Mouse (Mus musculus) right cerebral cortex, postnatal 10 days (tissue): ENCODE data around the gene Ssx2ip.

Source experiments
- DNase-seq, 2 experiments: peaks; one replicate each; pipeline ENCODE4 v3.0.0; 2021; ENCODE audit warnings: low spot score in 2 of 2

The Ssx2ip gene

DNA sequence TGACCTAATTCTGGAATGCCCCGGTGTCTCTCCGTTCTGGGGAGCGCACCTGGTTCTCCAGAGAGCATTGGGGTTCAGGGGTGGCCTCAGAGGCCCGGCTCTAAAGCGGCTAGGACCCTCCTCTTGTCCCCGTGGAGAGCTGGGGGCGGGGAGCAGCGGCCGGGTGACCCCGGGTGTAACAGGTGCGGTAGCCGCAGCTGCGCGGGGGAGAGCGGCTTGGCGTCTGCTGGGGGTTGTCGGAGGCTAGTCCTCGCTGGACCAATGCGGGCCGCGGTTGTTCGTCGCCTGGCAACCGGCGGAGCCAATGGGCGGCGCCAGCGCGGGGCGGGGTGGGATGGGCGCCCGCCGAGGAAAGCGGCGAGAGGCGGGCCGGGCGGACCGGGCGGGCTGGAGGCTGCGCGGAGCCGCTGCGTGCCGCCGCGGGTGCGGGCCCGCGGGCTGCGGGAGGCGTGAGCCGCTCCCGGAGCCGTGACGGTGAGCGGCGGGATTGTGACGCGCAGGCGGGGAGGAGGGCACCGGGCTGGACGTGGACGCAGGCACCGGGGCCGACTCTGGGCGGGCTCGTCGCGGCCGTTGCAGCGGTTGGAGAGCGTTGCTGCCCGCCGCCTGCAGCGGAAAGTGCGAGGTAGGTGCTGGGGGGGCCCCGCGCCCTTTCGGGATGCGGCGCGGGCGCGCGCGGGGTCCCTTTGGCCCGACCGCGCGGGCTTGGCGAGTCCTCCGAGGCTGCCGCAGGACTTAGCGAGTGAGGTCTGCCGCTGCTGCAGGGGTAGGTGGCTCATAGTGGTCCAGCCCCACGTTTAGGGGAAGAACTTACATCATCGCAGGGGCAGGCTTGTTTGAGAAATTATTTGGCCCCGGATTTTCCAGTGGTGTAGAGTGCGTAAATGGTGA is at the start of gene Ssx2ip:
Ssx2ip (plus strand) TSS at position 332 of the 891 bp plus-strand sequence.
- peak; percentile 97 to 98 for DNase-seq

DNA sequence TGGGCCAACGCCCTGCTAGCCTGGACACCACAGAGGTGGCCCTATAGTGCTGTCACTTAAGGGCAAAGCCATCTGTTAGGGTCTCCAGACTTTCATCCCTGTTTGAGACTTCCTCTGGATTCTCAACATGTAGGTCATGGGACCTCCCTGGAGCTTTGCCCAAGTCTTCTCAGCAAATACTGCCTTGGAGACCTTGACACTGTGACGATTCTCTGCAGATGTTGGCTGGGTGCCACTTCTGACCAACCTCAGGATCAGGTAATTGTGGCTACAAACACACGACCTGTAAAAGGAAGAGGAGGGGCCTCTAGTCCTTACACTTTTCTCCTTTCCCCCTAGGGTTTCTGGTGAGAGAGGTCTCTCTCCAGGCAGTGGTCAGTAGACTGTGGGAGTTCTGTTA is 49.3 kb upstream of the Ssx2ip start:
- DNase-seq: no peak

DNA sequence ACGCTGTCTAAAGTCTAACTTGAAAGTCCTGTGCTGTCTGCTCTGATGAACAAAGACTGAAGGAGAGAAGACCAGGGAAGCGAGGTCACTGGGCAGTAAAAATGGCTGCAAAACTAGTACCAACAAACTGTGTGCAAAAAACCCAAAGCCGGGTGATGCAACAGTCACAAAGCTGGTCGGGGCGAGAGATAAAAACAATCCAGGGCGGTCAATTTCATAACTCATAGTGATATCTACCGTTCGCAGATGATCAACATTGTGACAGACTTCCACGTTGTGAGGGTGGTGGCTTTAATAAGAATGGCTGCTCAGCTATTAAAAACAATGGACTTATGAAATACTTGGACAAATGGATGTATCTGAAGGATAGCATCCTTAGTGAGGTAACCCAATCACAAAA is 39.0 kb upstream of the Ssx2ip start:
- DNase-seq: peak in 1 of 2 experiments; percentile 1

DNA sequence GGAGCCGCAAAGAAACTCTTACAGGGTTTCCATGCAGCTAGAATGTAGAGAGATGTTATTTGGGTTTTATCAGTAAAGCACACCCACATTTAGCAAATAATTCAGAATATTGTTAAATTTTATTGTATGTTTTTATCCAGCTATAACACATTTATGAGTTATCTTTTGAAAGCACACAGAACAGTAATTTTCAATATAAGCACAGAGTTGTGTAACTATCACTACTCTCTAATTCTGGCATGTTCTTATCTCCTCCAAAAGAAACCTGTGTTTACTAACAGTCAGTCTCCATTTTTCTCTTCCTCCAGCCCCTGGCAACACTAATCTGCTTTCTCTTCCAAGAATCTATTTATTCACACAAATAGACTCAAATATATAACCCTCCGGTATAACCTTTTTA is 37.4 kb upstream of the Ssx2ip start:
- DNase-seq: no peak

DNA sequence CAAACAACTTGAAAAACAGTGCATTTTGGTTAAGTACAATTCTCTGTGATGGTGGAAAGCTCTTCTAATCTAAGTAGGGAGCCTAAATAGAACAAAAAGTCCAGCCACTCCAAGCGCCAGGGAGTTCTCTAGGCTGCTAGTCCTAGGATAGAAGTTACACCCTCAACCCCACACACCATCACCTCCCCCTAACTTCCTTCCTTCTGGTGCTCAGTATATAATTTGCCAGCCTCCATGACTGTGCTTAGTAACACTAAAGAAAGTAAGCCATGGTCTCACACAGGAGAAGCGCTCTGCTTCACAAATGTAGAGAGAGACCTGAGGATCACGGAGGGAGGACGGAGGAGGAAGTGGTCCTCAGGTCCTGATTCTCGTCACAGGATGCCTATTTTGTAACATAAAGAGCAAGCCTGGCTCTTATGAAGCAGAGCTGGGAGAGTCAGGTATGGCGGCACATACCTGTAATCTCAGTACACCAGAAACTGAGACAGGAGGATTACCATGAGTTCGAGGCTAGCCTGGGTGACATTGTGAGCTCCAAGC is 33.8 kb upstream of the Ssx2ip start:
- DNase-seq: peak in 1 of 2 experiments; percentile 9

DNA sequence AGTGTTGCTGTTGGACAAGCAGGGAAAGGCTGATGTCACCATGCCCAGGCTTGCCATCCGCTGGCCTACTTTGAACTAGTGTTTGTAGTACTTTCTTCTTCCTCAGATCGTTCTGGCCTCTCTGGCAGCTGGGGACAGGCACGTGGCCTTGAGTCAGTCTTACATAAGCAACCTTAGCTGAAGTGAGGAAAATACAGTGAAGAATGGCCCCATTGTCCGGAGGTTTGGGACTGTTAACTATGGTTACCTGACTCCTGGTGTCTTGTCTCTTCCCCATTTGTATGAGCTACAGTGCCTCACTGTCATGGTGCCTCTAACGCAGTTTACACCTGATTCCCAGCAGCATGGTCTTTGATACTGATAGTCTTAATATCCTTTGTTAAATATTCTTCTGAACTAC is 33.2 kb upstream of the Ssx2ip start:
- peak in 1 of 2 experiments; percentile 12 for DNase-seq

DNA sequence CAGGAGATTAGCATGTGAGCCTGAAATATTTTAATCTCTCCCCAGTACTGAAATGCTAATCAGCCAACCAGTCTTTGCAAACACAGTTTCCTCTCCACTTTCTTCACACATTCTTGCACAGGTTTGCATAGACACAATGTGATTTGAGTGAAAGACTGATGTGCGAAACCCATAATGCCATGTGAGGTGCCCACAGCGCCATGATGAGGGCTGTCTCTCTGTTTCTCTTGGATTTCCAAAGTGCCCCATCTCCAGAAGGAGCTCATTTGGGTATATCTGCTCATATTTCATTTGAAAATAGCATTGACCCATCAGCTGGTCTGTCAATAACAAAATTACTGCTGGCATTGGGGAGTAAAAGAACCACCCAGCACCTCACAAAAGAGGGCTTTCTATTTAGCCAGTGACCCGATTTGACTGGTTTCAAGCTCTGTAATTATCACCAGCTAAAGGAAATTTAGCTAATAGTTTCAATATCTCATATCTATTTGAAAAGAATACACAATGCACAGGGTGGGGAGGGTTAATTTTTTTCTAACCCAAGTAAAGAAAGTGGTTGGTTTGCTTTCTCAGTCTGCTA is 29.8 kb upstream of the Ssx2ip start:
- peak in 1 of 2 experiments; percentile 6 for DNase-seq

DNA sequence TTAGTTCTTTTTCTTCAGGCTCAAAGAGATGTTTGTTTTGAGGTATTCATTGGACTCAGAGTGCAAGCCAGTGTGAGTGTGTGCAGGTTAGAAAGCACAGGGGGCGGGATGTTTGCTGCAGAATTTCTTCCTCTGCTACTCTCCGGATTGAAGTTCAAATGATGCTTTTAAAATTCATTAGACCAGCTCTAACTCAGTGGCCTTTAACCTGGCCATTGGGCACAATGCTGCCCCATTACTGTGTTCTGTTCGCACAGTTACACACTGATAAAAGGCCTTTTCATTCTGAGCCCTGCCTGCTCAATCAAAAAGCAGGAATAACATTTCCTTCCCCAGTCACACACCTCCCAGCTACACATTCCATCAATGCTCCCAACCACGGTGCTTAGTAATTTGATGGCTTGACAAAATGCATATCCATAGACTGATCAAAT is 29.2 kb upstream of the Ssx2ip start:
- peak in 1 of 2 experiments; percentile 39 for DNase-seq

DNA sequence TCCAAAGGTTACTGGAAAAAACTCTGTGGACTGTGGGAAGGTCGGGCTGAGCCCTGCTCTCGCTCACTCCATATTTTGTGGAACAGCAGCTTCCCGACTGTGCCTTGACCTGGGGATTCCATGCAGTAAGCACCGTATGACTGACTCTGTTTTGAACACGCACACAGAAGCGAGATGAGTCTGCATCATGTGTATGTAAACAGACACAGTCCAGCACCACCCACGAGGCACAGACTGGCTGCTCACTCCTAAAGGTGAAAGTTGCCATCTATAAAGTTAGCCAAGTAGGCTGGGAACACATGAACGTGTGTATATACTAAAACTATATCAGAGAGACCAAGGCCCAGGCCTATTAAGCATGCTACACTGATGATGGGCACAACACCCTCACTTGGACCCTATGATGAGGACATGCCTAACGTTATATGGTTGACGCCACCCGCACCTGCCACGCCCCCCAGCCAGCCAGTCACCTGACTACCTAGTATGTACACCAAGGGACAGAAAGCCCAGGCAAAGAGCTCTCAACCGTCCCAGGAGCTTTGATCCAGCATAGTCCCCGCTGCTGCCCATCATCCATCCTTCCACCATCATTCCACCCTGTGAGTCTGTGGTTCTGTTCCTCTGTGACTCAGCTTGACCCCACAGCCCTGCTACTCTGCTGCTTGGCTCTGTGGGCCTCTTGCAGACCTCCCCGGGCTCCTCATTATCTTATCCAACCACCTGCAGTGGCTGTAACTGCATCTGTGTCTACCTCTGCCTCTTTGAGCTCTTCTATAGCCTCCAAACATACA is 27.9 kb upstream of the Ssx2ip start:
- DNase-seq: peak in 1 of 2 experiments; percentile 21

DNA sequence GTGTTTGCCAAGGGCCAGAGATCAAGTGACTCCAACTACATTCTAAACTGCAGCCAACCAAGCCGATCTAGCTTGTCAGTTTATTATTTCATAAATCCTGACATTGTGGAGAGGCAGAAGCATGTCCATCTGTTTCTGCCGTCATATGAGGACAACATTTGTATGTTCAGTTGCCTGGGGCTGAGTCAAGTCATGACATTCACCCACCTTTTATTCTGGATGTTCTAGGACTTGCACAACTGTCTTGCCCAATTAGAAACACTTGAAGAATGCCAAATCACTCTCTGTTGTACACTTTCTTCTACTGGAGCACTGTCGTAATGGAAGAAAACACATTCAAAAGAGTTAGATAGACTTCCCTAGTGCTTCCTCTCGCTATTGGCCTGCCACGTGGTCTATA is 27.2 kb upstream of the Ssx2ip start:
- no peak for DNase-seq

DNA sequence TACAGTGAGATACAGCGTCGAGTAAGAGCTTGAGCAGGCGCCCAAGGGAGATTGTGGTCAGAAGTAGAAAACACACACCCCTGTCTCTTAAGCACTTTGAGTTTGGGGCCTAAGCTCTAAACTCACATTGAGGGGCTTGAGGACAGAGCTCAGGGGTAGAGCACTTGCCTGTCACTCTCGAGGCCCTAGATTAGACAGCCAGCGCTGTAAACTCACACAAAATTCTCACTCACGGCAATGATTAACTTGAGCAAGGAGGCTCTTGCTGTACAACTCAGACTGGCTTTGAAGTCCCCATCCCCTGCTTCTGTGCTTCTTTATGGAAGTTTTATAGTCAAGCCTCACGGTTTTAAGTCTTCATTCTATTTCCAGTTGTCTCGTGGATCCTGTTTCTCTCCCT is 25.7 kb upstream of the Ssx2ip start:
- peak in 1 of 2 experiments; percentile 13 for DNase-seq

DNA sequence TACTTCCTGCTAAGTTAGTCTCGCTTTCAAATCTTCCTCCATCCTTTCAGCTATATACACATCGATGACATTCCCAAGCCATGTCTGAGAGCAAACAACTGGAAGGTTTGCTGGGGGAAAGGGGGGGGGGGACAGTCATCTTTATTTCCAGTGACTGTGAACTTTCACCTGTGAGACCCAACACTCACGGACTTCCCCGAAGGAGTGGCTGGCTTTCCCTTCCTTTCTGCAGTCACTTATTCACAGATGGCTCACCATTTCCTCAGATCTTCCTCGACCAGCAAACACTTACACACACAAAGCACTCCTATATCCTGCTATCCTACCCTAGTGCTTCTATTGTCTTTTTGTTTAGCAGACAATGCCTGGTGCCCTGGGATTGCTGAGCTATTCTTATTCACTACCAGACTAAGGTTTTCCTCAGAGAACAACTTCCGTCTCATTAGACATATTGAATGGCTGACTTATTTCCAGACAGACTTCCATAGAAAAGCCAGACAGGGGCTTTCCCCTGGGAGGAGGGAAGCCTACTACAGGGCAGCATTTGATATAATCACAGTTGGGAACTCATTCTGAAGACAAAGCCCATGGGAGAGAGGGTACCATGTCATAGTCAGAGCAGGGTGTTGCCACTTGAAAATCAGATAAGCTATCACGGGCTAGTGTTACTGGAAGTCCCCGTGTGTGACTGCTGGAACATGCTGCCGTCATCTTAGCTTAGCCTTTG is 24.5 kb upstream of the Ssx2ip start:
- DNase-seq: peak in 1 of 2 experiments; percentile 19

DNA sequence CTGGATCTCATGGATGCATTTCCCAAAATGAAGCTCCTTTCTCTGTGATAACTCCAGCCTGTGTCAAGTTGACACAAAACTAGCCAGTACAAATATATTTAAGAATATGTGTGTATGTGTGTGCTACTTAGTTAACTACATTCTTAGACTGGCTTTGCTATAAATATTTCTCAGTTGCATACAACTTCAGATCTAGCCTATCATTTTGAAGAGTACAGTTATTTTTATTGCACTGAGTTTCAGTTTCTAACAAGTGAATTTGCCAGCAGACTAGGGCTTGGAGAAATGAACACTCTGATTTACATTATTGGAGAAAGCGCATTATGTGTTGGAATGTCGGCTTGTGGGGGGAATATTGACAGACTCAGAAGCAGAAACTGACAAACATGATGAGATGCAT is 23.6 kb upstream of the Ssx2ip start:
- DNase-seq: no peak

DNA sequence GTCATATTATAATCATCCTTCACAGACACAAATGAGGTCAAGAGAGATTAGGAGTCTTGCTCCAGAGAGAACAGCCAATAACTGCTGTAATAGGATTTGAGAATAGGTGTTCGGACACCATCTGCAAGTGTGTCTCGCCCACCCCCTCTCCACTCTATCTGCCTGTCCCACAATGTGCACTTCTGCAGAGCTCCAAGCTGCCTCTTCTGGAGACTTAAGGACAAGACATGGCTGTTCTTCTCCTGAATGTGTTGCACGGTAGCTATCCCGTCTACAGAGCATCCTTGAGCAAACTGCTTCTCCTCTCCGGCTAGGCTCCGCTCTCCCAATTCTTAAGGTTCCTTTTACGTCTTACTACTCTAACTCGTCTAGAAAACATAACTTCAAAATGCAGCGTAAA is 23.0 kb upstream of the Ssx2ip start:
- DNase-seq: peak in 1 of 2 experiments; percentile 41

DNA sequence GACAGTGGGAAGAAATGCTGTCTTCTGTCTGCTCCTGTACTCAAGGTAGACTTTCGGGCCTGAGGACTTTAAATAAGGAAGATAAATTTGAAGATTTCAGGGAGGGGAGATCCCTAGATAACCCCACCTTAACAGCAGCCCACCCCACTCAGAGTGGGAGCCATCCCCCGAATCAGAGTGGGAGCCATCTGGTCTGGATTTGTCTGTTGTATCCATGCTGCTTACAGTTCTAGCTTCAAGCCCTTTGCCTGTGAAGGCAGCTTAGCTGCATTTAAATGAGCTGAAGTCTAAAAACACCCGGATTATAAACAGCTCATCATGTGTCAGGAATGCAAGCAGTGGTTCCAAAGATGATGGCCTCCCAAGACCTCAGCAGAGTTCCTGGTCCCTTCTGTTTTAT is 17.6 kb upstream of the Ssx2ip start:
- no peak for DNase-seq

DNA sequence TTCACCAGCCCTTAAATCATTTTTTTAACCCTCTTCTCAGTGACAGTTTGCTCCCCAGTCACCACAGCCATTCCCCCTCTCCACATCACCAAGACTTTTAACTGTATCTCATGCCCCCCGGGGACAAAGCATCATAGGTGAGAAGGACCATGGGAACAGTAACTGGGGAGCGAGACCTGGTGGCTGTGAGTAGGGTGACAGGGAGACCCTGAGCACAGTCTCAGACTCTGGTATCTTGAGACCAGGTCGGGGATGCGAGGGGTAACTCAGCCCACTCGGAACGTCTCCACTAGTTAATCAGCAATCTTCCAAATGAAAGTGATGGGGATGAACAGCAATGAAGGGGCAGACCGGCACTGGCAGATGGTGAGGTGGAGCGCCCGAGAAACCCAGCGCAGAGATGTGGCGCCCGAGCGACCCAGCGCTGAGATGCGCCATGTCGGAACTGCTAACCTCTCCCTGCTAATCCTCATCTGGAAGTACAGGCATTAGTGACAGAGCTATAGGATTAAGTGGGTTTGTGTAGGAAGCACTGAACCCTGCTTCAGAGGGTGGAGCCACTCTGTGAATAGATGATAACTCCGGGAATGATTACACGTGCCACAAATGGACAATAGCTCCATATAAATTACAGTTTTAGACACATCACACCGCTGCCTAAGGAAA is 11.7 kb upstream of the Ssx2ip start:
- no peak for DNase-seq

DNA sequence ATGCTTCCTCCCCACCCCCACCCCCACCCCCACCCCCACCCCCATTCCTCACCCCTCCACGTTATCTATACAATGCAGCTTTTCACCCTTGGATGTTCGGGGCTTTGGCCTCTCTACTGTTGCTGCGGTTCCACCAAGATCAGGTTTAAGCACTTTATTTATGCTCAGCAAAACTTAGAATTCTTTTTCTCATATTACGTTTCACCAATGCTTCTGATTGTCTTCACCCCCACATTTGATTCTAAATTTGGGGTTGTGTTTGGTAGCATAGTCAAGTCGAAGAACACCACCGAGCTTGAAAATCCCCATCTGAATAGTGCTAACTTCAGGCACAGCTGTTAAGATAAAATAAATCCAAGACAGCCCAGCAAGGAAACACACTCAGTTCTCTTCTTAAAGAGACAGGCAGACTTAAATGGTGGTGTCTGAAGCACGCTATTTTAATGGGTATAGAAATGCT is 10.8 kb upstream of the Ssx2ip start:
- peak in 1 of 2 experiments; percentile 28 for DNase-seq

DNA sequence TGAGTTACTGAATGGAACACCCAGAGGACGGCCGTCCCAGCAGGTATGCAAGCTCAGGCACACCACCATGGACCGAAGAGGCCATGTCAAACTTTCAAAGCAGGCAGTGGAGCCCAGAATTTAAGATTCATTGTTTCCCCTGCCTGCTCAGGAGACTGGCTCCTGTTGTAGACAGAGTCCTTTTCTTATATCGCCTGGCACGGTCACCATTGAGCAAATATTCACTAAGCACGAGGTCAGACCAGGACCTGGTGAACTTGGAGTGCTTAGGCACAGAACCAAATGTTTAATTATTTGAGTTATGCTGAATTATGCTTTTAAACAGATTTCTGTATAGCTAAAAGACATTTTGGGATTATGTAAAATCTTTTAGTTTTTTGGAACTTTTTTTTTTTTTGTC is 8.2 kb upstream of the Ssx2ip start:
- no peak for DNase-seq

DNA sequence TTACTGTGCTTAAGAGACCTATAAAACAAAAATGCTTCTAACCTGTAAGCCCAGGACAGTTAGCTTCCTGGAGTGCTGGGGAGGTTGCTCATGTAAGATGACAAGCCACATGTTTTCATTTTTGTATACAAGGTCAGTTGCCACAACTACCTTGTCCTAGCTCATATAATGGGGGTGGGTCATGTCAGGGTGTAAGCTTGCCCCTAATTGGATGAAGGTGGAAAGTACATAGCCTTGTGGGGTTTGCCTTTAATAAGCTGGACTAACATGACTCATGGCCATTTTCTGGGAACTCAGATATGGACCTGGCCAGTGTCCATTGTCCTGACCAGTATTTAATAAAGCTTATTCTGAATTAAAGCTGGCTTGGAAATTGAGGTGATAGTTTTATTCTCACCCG is 7.5 kb upstream of the Ssx2ip start:
- DNase-seq: no peak

DNA sequence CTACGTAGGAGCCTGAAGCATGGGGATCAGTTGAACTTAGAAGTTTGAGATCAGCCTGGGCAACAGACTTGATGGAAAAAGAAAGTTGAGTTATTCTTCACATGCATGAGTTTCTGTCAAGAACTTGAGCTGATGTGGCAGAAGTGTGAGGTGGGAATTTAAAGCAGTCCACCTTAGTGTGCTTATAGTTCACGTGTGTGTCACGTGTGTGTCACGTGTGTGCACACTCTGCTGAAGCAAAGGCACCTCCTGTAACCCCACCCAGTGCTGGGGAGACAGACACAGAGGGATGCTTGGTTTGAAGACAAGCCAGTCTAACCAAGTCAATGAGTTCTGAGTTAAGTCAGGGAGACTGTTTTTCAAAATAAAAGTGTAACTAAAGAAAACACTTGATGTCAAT is 6.6 kb upstream of the Ssx2ip start:
- DNase-seq: no peak

DNA sequence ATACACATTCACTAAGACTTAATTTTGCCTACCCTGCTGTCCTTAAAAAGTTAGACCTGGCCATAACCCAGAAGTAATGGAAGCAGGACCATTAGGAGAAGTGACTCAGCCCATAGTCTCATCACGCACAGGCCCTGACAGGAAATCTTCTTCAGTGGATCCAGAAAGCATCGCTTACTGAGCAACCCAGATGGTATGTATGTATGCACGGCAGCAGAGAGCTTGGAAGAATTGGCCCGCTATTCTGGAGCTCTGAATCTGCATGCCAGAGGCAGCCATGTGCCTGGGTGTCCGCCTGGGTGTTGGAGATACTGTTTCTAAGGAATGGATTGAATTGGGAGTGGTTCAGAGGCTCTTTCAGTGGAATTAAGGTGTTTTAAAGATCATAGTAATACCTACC is 5.2 kb upstream of the Ssx2ip start:
- peak; percentile 58 to 81 for DNase-seq
